Mouse (Mus musculus) cerebellum, adult 2 months (tissue): ENCODE measurements around the gene Adcy6.

Experiments used
- CTCF ChIP-seq: fragments of 200-500 bp; IDR thresholded peaks from 2 replicates; pipeline ENCODE4 v1.5.1; 2011; ENCODE audit warnings: low read depth, mild to moderate bottlenecking, control low read depth, low read length, moderate library complexity, borderline replicate concordance; ENCODE audit not compliant: insufficient read depth
- POLR2A ChIP-seq: fragments of 200-500 bp; IDR thresholded peaks from 2 replicates; pipeline ENCODE4 v1.6.1; 2011; ENCODE audit warnings: low read length, control low read depth, borderline replicate concordance; ENCODE audit not compliant: insufficient read depth

DNA sequence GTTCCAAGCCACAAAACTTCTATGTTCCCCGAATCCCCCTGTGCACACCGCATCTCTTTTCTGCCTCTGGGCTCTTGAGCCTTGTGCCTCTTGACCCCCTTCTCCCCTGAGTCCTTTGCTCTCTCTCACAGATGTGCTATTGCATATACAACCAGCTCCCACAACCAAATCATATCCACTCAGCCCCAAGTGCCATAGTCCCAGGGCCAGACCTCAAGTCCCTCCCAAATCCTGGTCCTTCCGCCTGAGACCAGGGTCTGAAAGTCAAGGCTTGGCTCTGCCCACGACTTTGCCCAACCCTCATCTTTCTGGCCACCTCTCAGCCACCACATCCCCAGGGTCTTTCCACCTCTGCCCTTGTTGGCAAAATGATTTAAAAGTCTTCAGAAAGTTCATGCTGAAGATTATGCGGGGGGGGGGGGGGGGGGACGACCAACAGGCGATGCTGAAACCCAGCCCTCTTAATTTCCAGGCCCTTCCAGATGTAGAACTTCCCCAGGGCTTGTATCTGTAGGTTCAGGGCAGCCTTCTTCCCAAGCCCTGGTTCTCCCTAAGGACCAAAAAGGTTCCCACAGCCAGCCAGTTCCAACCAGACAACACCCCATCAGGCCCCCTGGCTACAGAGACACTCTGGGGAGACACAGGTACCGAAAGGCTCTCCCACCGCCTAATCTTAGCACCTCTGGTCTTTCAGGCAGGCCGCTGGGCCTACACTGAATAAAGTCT, 1.7 kb downstream of the Adcy6 start:
- no peak for TF ChIP-seq CTCF
- no peak for TF ChIP-seq POLR2A
